Mouse (Mus musculus) hematopoietic stem cell, adult 5-6 weeks (primary cell): ENCODE measurements around the gene Stat4. TPM values are rescaled to one million over a fixed set of nuclear protein-coding genes. Genes with fewer than 3 reads are reported as not detected.

ENCODE experiments used
- ATAC-seq, 2 experiments: fragments of 125-278 bp in 1 of 2; replicated peaks in 1 of 2; 2 replicates each; pipeline ENCODE4 v1.8.0; 2016 to 2017; ENCODE audit warnings: inconsistent platforms in 2 of 2, mild to moderate bottlenecking in 2 of 2, moderate number of reproducible peaks in 2 of 2, low read depth in 1 of 2, moderate TSS enrichment in 1 of 2; ENCODE audit not compliant: low FRiP score in 2 of 2, poor library complexity in 2 of 2, severe bottlenecking in 2 of 2, insufficient read depth in 1 of 2, low TSS enrichment in 1 of 2
- total RNA-seq: library from RNA; stranded (forward); fragments of 172-1452, 232-1000 nt; gene quantifications from 2 replicates; pipeline ENCODE4 v1.2.3, GENCODE M21; 2017

The Stat4 gene
- total RNA-seq, 1 experiment from 2014 or later = 84.6 TPM

GRCm38 (mm10) chr1:52121052-52121451 lies 134.1 kb downstream of the Stat4 start:
- ATAC-seq = no peak

GRCm38 (mm10) chr1:52124818-52125217 lies 137.9 kb downstream of the Stat4 start:
- no peak; a peak in 1 of 4 replicates for ATAC-seq

GRCm38 (mm10) chr1:52127350-52127749 lies 140.4 kb downstream of the Stat4 start:
- no peak for ATAC-seq

GRCm38 (mm10) chr1:52129794-52130193 lies 142.8 kb downstream of the Stat4 start:
- ATAC-seq = peak; percentile 49 to 86; a peak in 2 of 4 replicates

GRCm38 (mm10) chr1:52131787-52132377 lies 144.9 kb downstream of the Stat4 start:
- ATAC-seq = no peak

- no peak for ATAC-seq
Measured at GRCm38 (mm10) chr1:52133254-52133653, 146.3 kb downstream of the Stat4 start.

- no peak for ATAC-seq
Measured at GRCm38 (mm10) chr1:52137292-52137691, 150.3 kb downstream of the Stat4 start.

GRCm38 (mm10) chr1:52140534-52140933 lies 153.6 kb downstream of the Stat4 start:
- no peak for ATAC-seq

GRCm38 (mm10) chr1:52141482-52141881 lies 154.5 kb downstream of the Stat4 start:
- peak in 1 of 2 experiments; percentile 44; a peak in 1 of 4 replicates for ATAC-seq

GRCm38 (mm10) chr1:52142117-52142516 lies 155.2 kb downstream of the Stat4 start:
- ATAC-seq = no peak

- no peak for ATAC-seq
Measured at GRCm38 (mm10) chr1:52143191-52143590, 156.2 kb downstream of the Stat4 start.

GRCm38 (mm10) chr1:52143596-52144156 lies 156.7 kb downstream of the Stat4 start:
- ATAC-seq = no peak

GRCm38 (mm10) chr1:52144907-52145306 lies 158.0 kb downstream of the Stat4 start:
- no peak for ATAC-seq

- peak; percentile 55 to 75 for ATAC-seq
Measured at GRCm38 (mm10) chr1:52146214-52146970, 159.4 kb downstream of the Stat4 start.

- ATAC-seq = no peak
Measured at GRCm38 (mm10) chr1:52147431-52147830, 160.5 kb downstream of the Stat4 start.

GRCm38 (mm10) chr1:52148178-52148577 lies 161.2 kb downstream of the Stat4 start:
- no peak for ATAC-seq

GRCm38 (mm10) chr1:52148696-52149095 lies 161.7 kb downstream of the Stat4 start:
- no peak for ATAC-seq

GRCm38 (mm10) chr1:52149934-52150346 lies 163.0 kb downstream of the Stat4 start:
- ATAC-seq = peak; percentile 26 to 34; a peak in 2 of 4 replicates
